Mouse (Mus musculus) kidney, adult 8-10 months (tissue): ENCODE results near the gene Rps17.
A peak's percentile ranks its signal among the peaks of the same experiment; 100 is the strongest.

Experiments
- DNase-seq, 2 experiments: peaks; one replicate each; pipeline ENCODE4 v3.0.0; 2022

Gene Rps17

DNA sequence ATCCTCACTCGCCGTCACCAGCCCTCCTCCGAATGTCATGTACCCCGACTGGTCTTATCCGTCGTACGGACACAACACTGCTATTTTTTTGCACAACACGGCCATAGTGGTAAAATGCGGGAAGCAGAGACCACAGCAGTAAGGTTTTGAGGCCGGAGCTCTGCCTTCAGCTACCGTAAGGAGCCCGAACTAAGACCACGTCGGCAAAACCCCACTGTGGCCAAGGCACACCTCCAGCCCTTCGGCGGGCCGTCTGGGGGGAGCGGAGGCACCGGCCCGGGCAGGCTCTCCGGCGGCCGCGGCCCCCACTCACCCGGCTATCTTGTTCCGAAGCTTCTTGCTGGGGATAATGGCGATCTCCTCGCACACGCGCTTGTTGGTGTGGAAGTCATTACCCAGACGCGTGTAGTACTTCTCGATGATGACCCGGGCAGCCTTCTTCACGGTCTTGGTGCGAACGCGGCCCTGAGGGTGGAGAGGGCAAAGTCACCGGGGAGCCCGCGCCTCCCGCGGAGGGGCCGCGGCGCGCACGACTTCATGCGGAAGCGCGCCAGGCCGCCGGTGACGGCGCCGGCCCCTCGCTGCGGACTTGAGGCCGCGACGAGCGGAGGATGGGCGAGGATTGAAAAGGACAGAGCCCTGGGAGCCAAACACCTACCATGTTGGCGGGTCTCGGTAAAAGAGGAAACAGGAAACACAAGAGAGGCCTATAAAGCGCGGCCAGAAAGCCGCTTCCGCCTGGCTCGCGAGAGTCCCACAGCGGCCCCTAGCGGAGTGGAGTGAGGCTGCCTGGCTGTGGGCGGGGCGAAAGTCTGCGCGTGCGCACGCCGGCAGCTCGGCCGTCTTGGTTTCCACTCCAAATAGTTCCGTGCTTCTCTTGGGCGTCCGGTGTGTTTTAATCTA lies at the start of gene Rps17:
Rps17 (minus strand) TSS at position 711 of the 903 bp plus-strand sequence.
- peak; percentile 93 to 97 for DNase-seq

GRCm38 (mm10) chr7:81379363-81379762 lies 34.3 kb upstream of the Rps17 start:
- no peak for DNase-seq

GRCm38 (mm10) chr7:81372337-81372920 lies 27.4 kb upstream of the Rps17 start:
- DNase-seq: no peak

DNA sequence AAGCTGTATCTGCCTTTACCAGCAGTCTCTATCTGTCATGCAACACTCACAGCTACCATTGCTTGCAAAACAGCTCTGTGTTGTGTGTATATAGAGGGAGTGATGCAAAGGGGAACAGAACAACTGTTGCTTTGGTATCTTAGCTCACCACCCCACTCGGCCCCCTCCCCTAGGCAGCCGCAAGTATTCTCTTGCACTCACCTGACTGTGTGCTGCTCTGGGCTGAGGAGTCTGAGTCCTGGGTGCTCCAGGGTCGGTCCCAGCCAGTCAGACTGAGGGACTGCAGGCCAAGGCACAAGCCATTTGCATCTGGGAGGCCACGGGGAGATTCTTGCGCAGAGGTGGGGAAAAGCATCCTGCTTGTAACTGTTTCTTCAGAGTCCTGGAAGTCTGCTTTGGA lies 26.8 kb upstream of the Rps17 start:
- no peak for DNase-seq

GRCm38 (mm10) chr7:81369724-81370123 lies 24.7 kb upstream of the Rps17 start:
- no peak for DNase-seq

GRCm38 (mm10) chr7:81367946-81368345 lies 22.9 kb upstream of the Rps17 start:
- DNase-seq: no peak

DNA sequence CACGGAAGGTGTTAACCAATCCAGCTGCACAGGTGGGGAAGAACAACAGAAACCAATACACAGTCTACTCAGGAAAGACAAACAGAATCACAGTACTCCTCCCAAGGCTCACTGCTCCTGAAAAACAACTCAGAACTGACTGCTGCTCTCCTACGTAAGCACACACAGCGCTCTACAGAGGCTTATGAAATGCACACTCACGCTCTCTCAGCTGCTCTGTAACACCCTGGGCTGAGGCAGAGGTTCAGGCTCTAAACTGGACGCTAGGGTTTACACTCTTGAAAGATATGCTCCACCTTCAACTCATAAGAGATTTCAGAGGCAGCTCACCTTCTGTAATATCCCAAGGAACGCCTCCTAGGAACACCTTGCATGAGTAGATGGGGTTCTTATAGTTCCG lies 11.9 kb upstream of the Rps17 start:
- DNase-seq: no peak

DNA sequence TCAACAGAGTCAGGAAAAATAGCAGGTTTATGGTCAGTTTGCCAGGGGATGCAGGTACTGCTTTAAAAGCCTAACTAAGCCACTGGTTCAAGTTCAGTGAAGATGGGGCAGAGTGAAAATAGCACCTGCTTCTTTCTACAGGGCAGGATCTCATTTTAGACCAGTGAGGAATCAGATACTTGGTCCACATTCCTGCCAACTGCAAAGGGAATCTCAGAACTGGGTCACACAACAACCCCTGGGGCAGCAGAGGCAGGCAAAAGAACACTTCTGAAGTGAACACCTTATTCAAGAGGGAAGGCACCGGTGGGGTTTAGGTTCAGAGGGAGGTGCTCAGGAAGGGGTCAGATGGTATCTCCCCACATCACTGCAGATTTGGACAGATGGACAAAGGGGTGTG lies 11.3 kb upstream of the Rps17 start:
- no peak for DNase-seq

DNA sequence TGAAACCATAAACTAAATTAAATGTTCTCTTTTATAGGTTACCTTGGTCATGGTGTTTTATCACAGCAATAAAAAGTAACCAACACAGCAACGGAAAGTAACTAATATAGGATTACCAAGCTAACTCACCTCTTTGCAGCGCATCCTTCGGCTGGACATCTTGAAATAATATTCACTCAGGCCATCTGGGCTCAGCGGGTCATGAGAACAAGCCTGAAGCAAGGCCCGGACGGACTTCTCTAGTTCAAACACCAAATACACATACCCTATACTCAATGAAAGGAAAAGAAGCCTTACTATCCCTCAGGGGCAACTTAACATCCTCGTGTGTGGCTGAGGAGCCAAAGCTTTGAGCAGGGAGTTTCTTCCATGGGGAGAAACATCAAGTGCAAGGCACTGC lies 10.7 kb upstream of the Rps17 start:
- no peak for DNase-seq

GRCm38 (mm10) chr7:81351826-81352225 lies 6.8 kb upstream of the Rps17 start:
- no peak for DNase-seq

DNA sequence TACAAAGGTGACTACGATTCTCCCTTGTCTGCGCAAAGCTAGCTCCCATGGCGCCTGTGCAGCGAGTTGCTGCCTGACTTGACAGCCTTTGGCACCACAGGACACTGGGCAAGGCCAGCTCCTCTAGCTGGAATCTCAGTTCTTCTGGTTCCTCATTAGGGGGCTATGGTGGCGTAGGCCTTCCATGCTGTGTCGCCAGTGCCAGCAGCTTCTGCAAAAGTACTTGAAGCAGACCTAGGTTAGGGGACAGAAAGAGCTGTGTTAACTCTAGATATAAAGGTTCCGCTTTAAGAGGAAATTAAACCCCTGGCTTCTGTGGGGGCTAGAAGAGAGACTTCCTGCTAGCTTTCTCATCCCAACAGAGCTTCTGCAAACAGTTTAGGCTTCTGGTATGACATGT lies 3.2 kb upstream of the Rps17 start:
- no peak for DNase-seq

- no peak for DNase-seq
Observed at GRCm38 (mm10) chr7:81345447-81346170, 555 bp upstream of the Rps17 start.

GRCm38 (mm10) chr7:81343831-81344230 lies 1.2 kb downstream of the Rps17 start:
- DNase-seq: no peak

DNA sequence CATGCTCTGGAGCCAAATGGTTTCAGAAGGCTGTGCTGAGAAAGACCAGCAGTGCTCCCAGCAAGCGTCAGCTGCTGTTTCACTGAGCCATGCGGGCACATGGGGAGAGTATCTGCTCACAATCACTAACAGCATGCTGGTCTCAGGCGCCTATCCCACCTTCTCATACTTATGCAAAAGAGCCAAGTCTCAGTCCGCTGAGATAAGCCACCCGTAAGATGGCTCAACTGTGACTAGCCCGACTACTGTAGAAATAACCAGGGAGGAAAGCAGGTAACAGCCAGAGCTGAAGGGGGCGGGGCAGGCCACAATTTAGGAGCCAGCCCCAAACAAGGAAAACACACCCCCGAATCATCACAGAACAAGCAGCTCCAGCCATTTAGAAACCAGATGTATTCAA lies 1.7 kb downstream of the Rps17 start:
- DNase-seq: peak in 1 of 2 experiments; percentile 41

- peak in 1 of 2 experiments; percentile 22 for DNase-seq
Observed at GRCm38 (mm10) chr7:81342356-81343094, 2.5 kb downstream of the Rps17 start.

GRCm38 (mm10) chr7:81341563-81341962 lies 3.5 kb downstream of the Rps17 start:
- no peak for DNase-seq

- peak; percentile 43 to 79 for DNase-seq
Observed at GRCm38 (mm10) chr7:81339783-81340182, 5.3 kb downstream of the Rps17 start.

- DNase-seq: no peak
Observed at GRCm38 (mm10) chr7:81338522-81338873, 6.6 kb downstream of the Rps17 start.

- no peak for DNase-seq
Observed at GRCm38 (mm10) chr7:81337785-81338521, 7.1 kb downstream of the Rps17 start.

GRCm38 (mm10) chr7:81336432-81336786 lies 8.6 kb downstream of the Rps17 start:
- DNase-seq: peak in 1 of 2 experiments; percentile 59

- no peak for DNase-seq
Observed at GRCm38 (mm10) chr7:81335705-81336431, 9.2 kb downstream of the Rps17 start.

DNA sequence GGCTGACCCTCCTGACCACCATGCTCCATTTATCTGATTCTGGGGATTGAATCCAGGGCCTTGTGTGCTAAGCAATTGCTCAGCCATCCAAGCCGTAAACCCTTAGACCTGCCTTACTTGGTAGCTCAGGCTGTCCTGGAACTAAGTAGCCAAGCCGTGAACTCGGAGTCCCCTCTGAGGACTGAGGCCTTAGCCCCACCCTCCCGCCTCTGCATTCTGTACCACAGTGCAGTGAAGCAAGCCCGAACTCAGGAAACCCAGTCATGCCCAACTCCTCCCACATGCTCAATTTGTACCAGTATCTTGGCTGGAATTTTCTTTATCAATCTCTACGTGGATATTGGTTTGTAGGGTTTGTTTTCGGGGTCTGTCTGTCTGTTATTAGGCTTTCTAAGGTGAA lies 13.2 kb downstream of the Rps17 start:
- DNase-seq: no peak
